In the genomic region with DNA sequence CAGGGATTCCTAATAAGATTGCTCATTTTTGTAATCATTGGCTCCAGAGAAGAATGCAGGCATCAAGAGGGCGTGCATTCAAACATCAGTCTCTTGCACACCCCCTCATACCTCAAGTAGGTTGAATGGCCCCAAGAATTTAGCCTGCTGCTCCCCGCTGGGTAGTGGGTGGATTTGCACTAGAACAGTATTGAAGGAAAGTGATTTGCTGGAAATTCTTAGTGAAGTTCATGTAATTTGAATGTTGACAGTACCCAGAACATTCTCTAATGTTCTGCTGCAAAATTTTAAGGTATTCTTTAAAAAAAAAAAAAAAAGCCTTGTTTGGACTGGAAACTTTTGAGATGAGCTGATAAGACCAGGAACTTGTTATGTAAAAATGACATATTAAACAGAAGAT, we compare ENCODE assay signal across 8 mouse cellular contexts. TPM values are rescaled to one million over a fixed set of nuclear protein-coding genes. Genes with fewer than 3 reads are reported as not detected.
DNase-seq lines count a peak whose midpoint lies in the region; ATAC-seq lines count a peak whose summit lies in the region.

No protein-coding gene starts in this region.

- peaks cover 12% of the 10 kb centered on the region for H3K4me1 ChIP-seq in lung, embryonic 15.5 days
- peaks cover 30% of the 10 kb centered on the region for H3K4me1 ChIP-seq in embryonic facial prominence, embryonic 10.5 days
- H3K4me1 ChIP-seq in intestine, embryonic 16.5 days (ENCODE audit: control insufficient read depth, insufficient read depth, low read length) = peaks cover 6% of the 10 kb centered on the region; the same call in 1 of the 2 replicates
- peaks cover 16% of the 10 kb centered on the region for H3K4me1 ChIP-seq in neural tube, embryonic 15.5 days

- H3K27me3 ChIP-seq in lung, embryonic 15.5 days = no peaks in the 10 kb centered on the region
- H3K27me3 ChIP-seq in embryonic facial prominence, embryonic 10.5 days (replicated peaks; ENCODE audit: low read depth, poor library complexity, severe bottlenecking) = peaks cover 4% of the 10 kb centered on the region; the same call in 1 of the 2 replicates
- no peaks in the 10 kb centered on the region for H3K27me3 ChIP-seq in intestine, embryonic 16.5 days (replicated peaks; ENCODE audit: control insufficient read depth, insufficient read depth, low read length)
- H3K27me3 ChIP-seq in neural tube, embryonic 15.5 days (replicated peaks) = no peaks in the 10 kb centered on the region

- H3K36me3 ChIP-seq in lung, embryonic 15.5 days = no peaks in the 10 kb centered on the region
- H3K36me3 ChIP-seq in embryonic facial prominence, embryonic 10.5 days (replicated peaks) = no peaks in the 10 kb centered on the region
- H3K36me3 ChIP-seq in intestine, embryonic 16.5 days (ENCODE audit: control insufficient read depth, insufficient read depth, low read length) = no peaks in the 10 kb centered on the region
- H3K36me3 ChIP-seq in neural tube, embryonic 15.5 days = no peaks in the 10 kb centered on the region

- no peak for ATAC-seq in lung, embryonic 15.5 days (ENCODE audit: borderline replicate concordance, extremely low read depth, low FRiP score, low TSS enrichment)
- ATAC-seq in intestine, embryonic 16.5 days = no peak
- no peak for ATAC-seq in neural tube, embryonic 15.5 days (ENCODE audit: low FRiP score)

- no peaks in the 10 kb centered on the region for H3K9me3 ChIP-seq in lung, embryonic 15.5 days
- no peaks in the 10 kb centered on the region for H3K9me3 ChIP-seq in embryonic facial prominence, embryonic 10.5 days
- H3K9me3 ChIP-seq in intestine, embryonic 16.5 days (ENCODE audit: control insufficient read depth, low read length) = no peaks in the 10 kb centered on the region
- H3K9me3 ChIP-seq in neural tube, embryonic 15.5 days (replicated peaks) = no peaks in the 10 kb centered on the region

- peak overlapping the region; percentile 64 for H3K4me2 ChIP-seq in lung, embryonic 15.5 days
- peak overlapping the region; percentile 68 for H3K4me2 ChIP-seq in intestine, embryonic 16.5 days (ENCODE audit: low read depth, low read length)
- H3K4me2 ChIP-seq in neural tube, embryonic 15.5 days = peak overlapping the region; percentile 62

- no peak overlapping the region for H3K27ac ChIP-seq in lung, embryonic 15.5 days
- no peak overlapping the region for H3K27ac ChIP-seq in embryonic facial prominence, embryonic 10.5 days (replicated peaks)
- H3K27ac ChIP-seq in intestine, embryonic 16.5 days (ENCODE audit: low read length) = no peak overlapping the region
- no peak overlapping the region for H3K27ac ChIP-seq in neural tube, embryonic 15.5 days (replicated peaks)

- no peak for DNase-seq in lung, adult 18-20 months
- no peak for DNase-seq in embryonic facial prominence, embryonic 10.5 days (ENCODE audit: low spot score)
- no peak for DNase-seq in urinary bladder, postnatal 4 days (ENCODE audit: low spot score in 2 of 2)
- DNase-seq in frontal cortex, postnatal 14 days (ENCODE audit: low spot score in 2 of 2) = no peak
- no peak for DNase-seq in kidney, postnatal 36 days

- peak overlapping the region; percentile 75 for H3K4me3 ChIP-seq in lung, embryonic 15.5 days
- peak overlapping the region; percentile 92 for H3K4me3 ChIP-seq in embryonic facial prominence, embryonic 10.5 days
- H3K4me3 ChIP-seq in intestine, embryonic 16.5 days (ENCODE audit: low read length) = peak overlapping the region; percentile 99
- peak overlapping the region; percentile 81 for H3K4me3 ChIP-seq in neural tube, embryonic 15.5 days (replicated peaks)

- 46% methylated on average over 2 of the region's 2 CpGs for WGBS in lung, embryonic 15.5 days
- 57% methylated on average over 2 of the region's 2 CpGs for WGBS in embryonic facial prominence, embryonic 10.5 days
- WGBS in intestine, embryonic 16.5 days = 40% methylated on average over 2 of the region's 2 CpGs
- WGBS in neural tube, embryonic 15.5 days = 29% methylated on average over 2 of the region's 2 CpGs

- H3K9ac ChIP-seq in lung, embryonic 15.5 days = peak overlapping the region; percentile 69; the same call in 1 of the 2 replicates
- peak overlapping the region; percentile 96 for H3K9ac ChIP-seq in intestine, embryonic 16.5 days (ENCODE audit: low read depth, low read length)
- peak overlapping the region; percentile 73 for H3K9ac ChIP-seq in neural tube, embryonic 15.5 days (replicated peaks)

RNA-seq across cellular contexts. Expression of a gene that starts 1.2 kb away (rescaled TPM):
- polyA plus RNA-seq in lung, embryonic 15.5 days (2015; fragmentation: Nextera tagmentation; extraction: Ambion mirVana) = 13.2 and 15.8 TPM in 2 replicates
- 10.5 and 11.2 TPM in 2 replicates for polyA plus RNA-seq in embryonic facial prominence, embryonic 10.5 days (2016; fragmentation: Nextera tagmentation; extraction: Ambion mirVana)
- polyA plus RNA-seq in intestine, embryonic 16.5 days (2015; fragmentation: Nextera tagmentation; extraction: Ambion mirVana) = 12.8 and 13.8 TPM in 2 replicates
- 15.6 and 16.1 TPM in 2 replicates for polyA plus RNA-seq in neural tube, embryonic 15.5 days (2015; fragmentation: Nextera tagmentation; extraction: Ambion mirVana)

RNA-seq across cellular contexts. Expression of a gene that starts 50.9 kb away (rescaled TPM):
- 0.11 and 0.21 TPM in 2 replicates for polyA plus RNA-seq in lung, embryonic 15.5 days (2015; fragmentation: Nextera tagmentation; extraction: Ambion mirVana)
- 0.12 and 0.19 TPM in 2 replicates for polyA plus RNA-seq in embryonic facial prominence, embryonic 10.5 days (2016; fragmentation: Nextera tagmentation; extraction: Ambion mirVana)
- polyA plus RNA-seq in intestine, embryonic 16.5 days (2015; fragmentation: Nextera tagmentation; extraction: Ambion mirVana) = 0.31 and 0.32 TPM in 2 replicates
- polyA plus RNA-seq in neural tube, embryonic 15.5 days (2015; fragmentation: Nextera tagmentation; extraction: Ambion mirVana) = 0.09 and 0.12 TPM in 2 replicates
